Mouse (Mus musculus): ENCODE results near the gene Grin2b.

DNA sequence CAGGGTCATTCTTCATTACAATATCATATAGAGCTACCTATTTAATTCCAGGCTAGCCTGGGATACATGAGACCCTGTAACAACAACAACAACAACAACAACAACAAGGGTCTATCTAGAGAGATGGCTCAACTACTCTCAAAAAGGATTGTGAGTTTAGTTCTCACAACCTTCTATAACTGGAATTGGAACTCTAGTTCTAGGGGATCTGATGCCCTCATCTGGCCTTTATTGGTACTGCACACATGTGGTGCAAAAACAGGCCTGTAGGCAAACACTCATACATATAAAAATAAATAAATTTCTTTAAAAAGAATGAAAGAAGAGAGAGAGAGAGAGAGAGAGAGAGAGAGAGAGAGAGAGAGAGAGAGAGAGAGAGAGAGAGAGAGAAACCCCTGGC is 298.7 kb downstream of the Grin2b start:
- TF ChIP-seq CTCF (IDR thresholded peaks at IDR 0.05; ENCODE audit: insufficient read depth, low read depth, low read length) (no peak), POLR2A (IDR thresholded peaks at IDR 0.05; ENCODE audit: insufficient read depth, low read depth, low read length) (no peak)

All from olfactory bulb, adult 2 months (tissue).